Mouse (Mus musculus) CD8-positive naive resting alpha-beta T cell, adult 2 months (primary cell): ENCODE data around the gene Zfp78.
A peak's percentile ranks its signal among the peaks of the same experiment; 100 is the strongest.

Source experiments
- DNase-seq, 2 experiments: peaks; one replicate each; pipeline ENCODE4 v3.0.0; 2022; ENCODE audit warnings: low read depth in 2 of 2, low spot score in 2 of 2

Gene Zfp78

DNA sequence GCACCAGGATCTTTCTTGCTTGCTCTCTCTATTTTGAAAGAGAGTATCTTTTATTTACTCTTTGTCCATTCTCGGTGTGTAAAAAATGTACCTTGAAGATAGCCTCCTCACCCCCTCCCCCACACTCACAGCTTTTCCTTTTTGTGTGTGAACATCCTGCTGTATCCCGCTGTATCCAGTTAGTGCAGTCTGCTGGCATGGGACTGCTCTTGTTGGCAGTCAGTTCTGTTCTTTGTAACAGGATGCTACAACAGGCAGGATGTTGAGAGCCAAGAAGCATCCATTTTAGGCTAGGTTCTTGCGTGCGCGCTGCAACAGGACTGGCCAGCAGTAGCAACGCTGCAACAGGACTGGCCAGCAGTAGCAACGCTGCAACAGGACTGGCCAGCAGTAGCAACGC lies 23.9 kb downstream of the Zfp78 start:
- DNase-seq, result no peak

DNA sequence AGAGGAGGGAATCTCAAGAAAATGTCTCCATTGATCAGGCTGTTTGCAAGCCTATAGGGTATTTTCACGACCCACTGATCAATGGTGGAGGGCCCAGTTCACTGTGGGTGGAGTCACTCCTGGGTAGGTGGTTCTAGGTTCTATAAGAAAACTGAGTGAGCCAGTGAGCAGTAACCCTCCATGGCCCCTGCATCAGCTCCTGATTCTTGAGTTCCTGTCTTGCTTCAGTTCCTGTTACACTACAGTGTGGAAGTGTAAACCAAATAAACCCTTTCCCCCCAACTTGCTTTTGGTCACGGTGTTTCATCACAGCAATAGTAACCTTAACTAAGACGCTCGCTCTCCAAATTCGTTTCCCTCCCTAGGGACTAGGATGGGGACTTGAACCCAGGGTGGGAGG lies 25.9 kb downstream of the Zfp78 start:
- no peak for DNase-seq

- no peak for DNase-seq
Observed at GRCm38 (mm10) chr7:6389449-6389848, 26.4 kb downstream of the Zfp78 start.

DNA sequence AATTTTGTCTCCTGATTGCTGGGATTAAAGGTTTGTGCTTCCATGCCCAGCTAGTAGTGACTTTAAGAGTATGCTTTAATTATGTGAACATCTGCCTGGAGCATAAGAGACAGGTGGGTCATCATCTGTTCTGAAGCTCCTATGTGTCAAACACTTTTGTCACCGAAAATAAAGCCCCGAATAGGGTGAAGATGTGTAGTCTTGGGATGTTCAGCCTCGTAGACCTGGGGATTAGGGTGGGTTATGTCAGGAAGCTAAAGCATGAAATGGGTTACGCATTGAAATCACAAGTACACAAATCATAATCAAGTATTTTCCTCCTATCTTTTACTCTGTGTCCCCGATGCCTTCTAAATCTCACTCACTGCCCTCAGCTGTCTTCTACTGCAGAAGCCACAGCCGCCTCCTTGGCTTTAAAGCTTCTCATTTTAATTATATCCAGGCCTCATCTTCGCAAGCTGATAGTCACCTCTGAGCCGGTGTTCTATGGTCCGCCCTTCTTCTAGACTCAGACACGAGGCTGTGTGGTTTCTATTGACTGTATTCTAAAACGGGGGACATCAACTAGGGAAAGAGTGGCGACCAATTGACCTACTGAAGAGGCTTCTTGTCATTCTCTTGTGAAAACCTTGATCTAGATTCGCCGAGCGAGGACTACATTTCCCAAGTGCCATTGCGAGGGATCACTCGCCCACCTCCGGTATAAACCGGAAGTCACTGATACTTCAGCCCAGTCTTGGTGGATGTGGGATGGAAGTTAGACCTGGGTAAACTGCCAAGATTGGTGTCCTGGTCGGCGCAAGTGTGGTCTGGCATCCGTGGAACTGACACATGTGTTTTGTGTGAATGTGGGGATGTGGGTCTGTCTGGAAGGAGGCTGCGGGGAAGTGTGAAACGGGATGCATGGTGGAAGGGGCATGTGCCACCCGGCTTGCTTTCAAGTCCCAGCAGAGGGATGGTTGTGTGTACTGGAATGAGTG lies 35.2 kb downstream of the Zfp78 start, which contains the start of gene Smim17:
TSS of gene Smim17 (plus strand) at position 720 of the 980 bp plus-strand sequence.
- DNase-seq, result peak; percentile 35 to 51

GRCm38 (mm10) chr7:6410043-6410442 lies 47.0 kb downstream of the Zfp78 start, which contains the start of gene Gm20715:
TSS of gene Gm20715 (plus strand) at chr7:6410277.
- peak in 1 of 2 experiments; percentile 18 for DNase-seq

- no peak for DNase-seq
Observed at GRCm38 (mm10) chr7:6414626-6415441, 51.8 kb downstream of the Zfp78 start.

GRCm38 (mm10) chr7:6415442-6415787 lies 52.3 kb downstream of the Zfp78 start:
- no peak for DNase-seq

DNA sequence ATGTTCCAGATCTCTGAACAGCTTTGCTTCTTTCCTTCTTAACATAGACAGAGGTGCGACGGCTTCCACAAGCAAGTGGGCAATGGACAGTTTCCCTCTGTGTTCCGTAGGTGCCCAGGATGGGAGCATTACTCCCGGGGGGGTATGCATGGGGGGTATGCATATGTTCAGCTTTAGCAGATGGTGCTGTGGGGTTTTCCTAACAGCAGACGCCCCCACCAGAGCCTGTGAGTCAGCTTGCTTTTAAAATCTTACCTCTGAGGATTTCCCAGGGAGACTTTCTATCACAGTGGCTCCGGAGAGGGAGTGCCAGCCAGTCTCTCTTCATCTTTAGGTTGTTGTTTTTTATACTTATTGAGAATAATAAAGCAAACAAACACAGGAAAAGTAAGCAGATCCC lies 56.8 kb downstream of the Zfp78 start:
- DNase-seq, result no peak

DNA sequence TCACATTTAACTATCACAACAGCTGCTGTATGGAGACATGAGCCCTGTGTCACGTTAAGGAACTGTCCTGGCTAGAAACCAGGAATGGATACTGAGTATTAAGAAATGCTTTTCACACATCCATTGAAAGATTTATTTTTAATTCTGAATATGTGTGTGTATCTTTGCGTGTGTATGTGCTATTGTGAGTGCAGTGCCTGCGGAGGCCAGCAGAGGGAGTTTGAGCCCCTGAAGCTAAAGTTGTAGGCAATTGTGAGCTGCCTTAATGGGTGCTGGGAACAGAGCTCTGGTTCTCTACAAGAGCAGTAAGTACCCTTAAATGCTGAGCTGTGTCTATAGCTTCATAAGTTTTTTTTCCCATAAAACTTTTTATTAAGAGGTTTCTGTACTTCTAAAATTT lies 66.3 kb downstream of the Zfp78 start:
- no peak for DNase-seq

DNA sequence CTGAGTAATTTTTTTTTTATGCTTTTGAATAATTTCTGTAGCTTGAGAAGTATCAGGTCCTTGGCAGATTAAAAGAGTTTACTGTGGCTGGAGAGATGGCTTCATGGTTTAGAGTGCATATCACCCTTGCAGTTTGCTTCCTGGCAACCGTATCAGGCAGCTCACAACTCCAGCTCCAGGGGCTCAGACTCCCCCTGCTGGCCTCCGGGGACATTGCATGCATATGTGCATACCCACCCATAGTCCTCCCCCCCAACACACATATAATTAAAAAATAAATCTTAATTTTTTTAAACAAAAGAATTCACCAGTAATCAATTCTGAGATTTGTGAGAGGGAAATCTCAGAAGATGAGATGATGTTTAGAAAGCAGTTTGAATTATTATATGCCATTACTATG lies 67.3 kb downstream of the Zfp78 start:
- DNase-seq, result peak; percentile 6 to 27
